Mouse (Mus musculus) megakaryocyte, embryonic 14.5 days (primary cell): ENCODE measurements around the gene Ppp1r18. TPM values are rescaled to one million over a fixed set of nuclear protein-coding genes. Genes with fewer than 3 reads are reported as not detected.

Source experiments
- H3K27me3 ChIP-seq: replicated peaks from 2 replicates; pipeline ENCODE3; 2012; ENCODE audit warnings: inconsistent platforms
- H3K36me3 ChIP-seq: replicated peaks from 2 replicates; pipeline ENCODE3; 2012; ENCODE audit warnings: low read length, inconsistent platforms, mixed read lengths
- H3K4me1 ChIP-seq: 2 replicates; pipeline ENCODE4 v1.6.1; 2012; ENCODE audit warnings: inconsistent platforms
- H3K4me3 ChIP-seq: replicated peaks from 2 replicates; pipeline ENCODE3; 2012; ENCODE audit warnings: moderate library complexity, mild to moderate bottlenecking, inconsistent platforms
- H3K9me3 ChIP-seq: 2 replicates; pipeline ENCODE4 v1.6.1; 2012; ENCODE audit warnings: inconsistent platforms
- FLI1 ChIP-seq: IDR thresholded peaks from 2 replicates; pipeline ENCODE4 v1.6.1; 2012; ENCODE audit warnings: low read length, inconsistent platforms, mixed read lengths
- GATA1 ChIP-seq: IDR thresholded peaks from 3 replicates; pipeline ENCODE4 v1.6.1; 2012; ENCODE audit warnings: mixed read lengths, low read length, inconsistent platforms, borderline replicate concordance
- polyA plus RNA-seq: library from polyadenylated mRNA; stranded (reverse); fragments of >175 nt; gene quantifications from 2 replicates; pipeline ENCODE4 v1.2.3, GENCODE M21; 2012; ENCODE audit warnings: low replicate concordance; ENCODE audit not compliant: insufficient read depth

Ppp1r18 gene
- polyA plus RNA-seq, 1 experiment, result 153 TPM

- H3K36me3 ChIP-seq, result peaks cover 62% of the 10 kb centered on the region
- peaks cover 39% of the 10 kb centered on the region for H3K4me1 ChIP-seq
- H3K4me3 ChIP-seq, result peak within 1 kb of the TSS; percentile 98
- H3K27me3 ChIP-seq, result no peaks in the 10 kb centered on the region
- TF ChIP-seq GATA1 (no peak), FLI1 (no peak)
- no peaks in the 10 kb centered on the region for H3K9me3 ChIP-seq
Measured at GRCm38 (mm10) chr17:35879245-35880057, 14.1 kb downstream of the Ppp1r18 start, which contains the start of gene Dhx16. Dhx16 (plus strand) TSS chr17:35879819.

- no peaks in the 10 kb centered on the region for H3K9me3 ChIP-seq
- peaks cover 44% of the 10 kb centered on the region for H3K4me1 ChIP-seq
- H3K4me3 ChIP-seq, result no peak overlapping the region
- H3K27me3 ChIP-seq, result no peaks in the 10 kb centered on the region
- no peak for TF ChIP-seq GATA1
- TF ChIP-seq FLI1, result no peak
- peaks cover 70% of the 10 kb centered on the region for H3K36me3 ChIP-seq
Measured at GRCm38 (mm10) chr17:35882924-35883323, 17.5 kb downstream of the Ppp1r18 start.

GRCm38 (mm10) chr17:35883777-35884176 lies 18.4 kb downstream of the Ppp1r18 start:
- H3K27me3 ChIP-seq, result no peaks in the 10 kb centered on the region
- H3K36me3 ChIP-seq, result peaks cover 79% of the 10 kb centered on the region
- H3K9me3 ChIP-seq, result no peaks in the 10 kb centered on the region
- no peak for TF ChIP-seq FLI1
- no peak for TF ChIP-seq GATA1
- peaks cover 46% of the 10 kb centered on the region for H3K4me1 ChIP-seq
- no peak overlapping the region for H3K4me3 ChIP-seq

- peaks cover 98% of the 10 kb centered on the region for H3K36me3 ChIP-seq
- H3K9me3 ChIP-seq, result no peaks in the 10 kb centered on the region
- TF ChIP-seq GATA1 (no peak), FLI1 (no peak)
- H3K4me1 ChIP-seq, result peaks cover 20% of the 10 kb centered on the region; the same call in 1 of the 2 replicates
- H3K4me3 ChIP-seq, result no peak overlapping the region
- H3K27me3 ChIP-seq, result no peaks in the 10 kb centered on the region
Measured at GRCm38 (mm10) chr17:35887725-35888124, 22.3 kb downstream of the Ppp1r18 start.

GRCm38 (mm10) chr17:35896781-35897643 lies 31.6 kb downstream of the Ppp1r18 start, which contains the start of gene 2310061I04Rik:
2310061I04Rik (minus strand) TSS chr17:35897431.
- Histone ChIP-seq H3K4me1 (peaks cover 68% of the 10 kb centered on the region), H3K36me3 (peaks cover 64% of the 10 kb centered on the region), H3K27me3 (no peaks in the 10 kb centered on the region), H3K9me3 (no peaks in the 10 kb centered on the region), H3K4me3 (peak within 1 kb of the TSS; percentile 95)
- TF ChIP-seq FLI1 (no peak), GATA1 (no peak)

- Histone ChIP-seq H3K4me3 (peak overlapping the region; percentile 95), H3K27me3 (no peaks in the 10 kb centered on the region), H3K9me3 (no peaks in the 10 kb centered on the region), H3K4me1 (peaks cover 73% of the 10 kb centered on the region), H3K36me3 (peaks cover 61% of the 10 kb centered on the region)
- TF ChIP-seq FLI1 (no peak), GATA1 (no peak)
Measured at GRCm38 (mm10) chr17:35897644-35898573, 32.5 kb downstream of the Ppp1r18 start.

DNA sequence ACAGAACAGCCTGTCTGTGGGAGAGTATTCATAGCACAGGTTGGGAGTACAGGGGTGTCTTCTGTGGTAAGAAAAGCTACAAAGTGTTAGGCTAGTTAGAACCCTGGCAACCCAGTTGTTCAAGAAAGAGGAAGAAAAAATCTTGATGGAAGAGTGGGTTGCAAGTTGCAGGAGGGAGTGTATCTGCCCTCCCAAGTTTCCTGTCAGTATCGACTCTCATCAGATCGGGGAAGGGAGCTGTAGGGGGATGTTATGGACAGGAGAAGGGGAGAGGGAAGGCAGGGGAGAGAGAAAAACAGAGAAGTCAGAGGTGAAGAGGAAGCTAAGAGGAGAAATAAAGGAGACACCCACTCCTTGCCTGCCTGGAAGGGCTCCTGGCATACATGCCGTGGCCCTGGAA lies 35.2 kb downstream of the Ppp1r18 start:
- H3K9me3 ChIP-seq, result no peaks in the 10 kb centered on the region
- peaks cover 61% of the 10 kb centered on the region for H3K36me3 ChIP-seq
- no peak overlapping the region for H3K4me3 ChIP-seq
- TF ChIP-seq FLI1 (no peak), GATA1 (no peak)
- peaks cover 75% of the 10 kb centered on the region for H3K4me1 ChIP-seq
- no peaks in the 10 kb centered on the region for H3K27me3 ChIP-seq

GRCm38 (mm10) chr17:35903343-35903991 lies 38.1 kb downstream of the Ppp1r18 start:
- Histone ChIP-seq H3K27me3 (no peaks in the 10 kb centered on the region), H3K4me1 (peaks cover 57% of the 10 kb centered on the region), H3K9me3 (no peaks in the 10 kb centered on the region), H3K4me3 (no peak overlapping the region), H3K36me3 (peaks cover 75% of the 10 kb centered on the region)
- no peak for TF ChIP-seq GATA1
- no peak for TF ChIP-seq FLI1
